Mouse (Mus musculus): Measurements from ENCODE around the gene Ulk2. TPM values are rescaled to one million over a fixed set of nuclear protein-coding genes. Genes with fewer than 3 reads are reported as not detected.

Gene Ulk2
- total RNA-seq (2023): 30.0 TPM

GRCm38 (mm10) chr11:61854988-61855411 is at the start of gene Ulk2:
Ulk2 (minus strand) TSS chr11:61855073.

GRCm38 (mm10) chr11:61761584-61762407 is 93.1 kb downstream of the Ulk2 start, which contains the start of gene Prpsap2:
Prpsap2 (minus strand) TSS chr11:61762088.

Other genes starting within 250 kb of the Ulk2 start
- gene Grap, start 201.8 kb downstream of the Ulk2 start, total RNA-seq (2023): 167 TPM
- 0.77 TPM for gene Fam83g, start 171.0 kb downstream of the Ulk2 start, total RNA-seq (2023)
- gene Slc5a10, start 134.2 kb downstream of the Ulk2 start, total RNA-seq (2023): not detected
- gene Prpsap2, start 93.0 kb downstream of the Ulk2 start, total RNA-seq (2023): 43.6 TPM
- gene Akap10, start 75.2 kb upstream of the Ulk2 start, total RNA-seq (2023): 67.9 TPM
- gene Specc1, start 101.7 kb upstream of the Ulk2 start, total RNA-seq (2023): 2.4 TPM

All from CD8-positive naive resting alpha-beta T cell, adult 57 days (primary cell).